Mouse (Mus musculus) midbrain, postnatal 0 days (tissue): ENCODE measurements at regions not wholly inside any gene's neighbourhood (a gene's known extent, or its start where the extent isn't known, plus 50 kb on each side); places are given as distances from the start of the nearest gene placed in this dataset.

Experiments
- ATAC-seq: fragments of 200-750 bp; cut with Nextera tagmentation; 2 replicates; pipeline ENCODE4 v1.8.0; 2017; ENCODE audit warnings: moderate number of reproducible peaks, mild to moderate bottlenecking, moderate TSS enrichment, moderate library complexity; ENCODE audit not compliant: low FRiP score
- DNase-seq: peaks from one replicate; pipeline ENCODE4 v3.0.0-alpha.2; 2015; ENCODE audit warnings: low spot score
- H3K27ac ChIP-seq: fragments of 300-500 bp; sonication (generic); 2 replicates; pipeline ENCODE4 v1.5.1; 2014; ENCODE audit warnings: low read depth, mild to moderate bottlenecking, low read length, mixed read lengths
- H3K27me3 ChIP-seq: fragments of 300-500 bp; sonication (generic); 2 replicates; pipeline ENCODE4 v1.6.1; 2014; ENCODE audit warnings: low read length, control low read depth, mixed read lengths; ENCODE audit not compliant: insufficient read depth
- H3K36me3 ChIP-seq: fragments of 300-500 bp; sonication (generic); 2 replicates; pipeline ENCODE4 v1.6.1; 2014; ENCODE audit warnings: low read length, control low read depth, mixed read lengths; ENCODE audit not compliant: insufficient read depth
- H3K4me1 ChIP-seq: fragments of 300-500 bp; sonication (generic); 2 replicates; pipeline ENCODE4 v1.6.1; 2014; ENCODE audit warnings: mild to moderate bottlenecking, control low read depth, antibody characterized with exemption, low read length, mixed read lengths; ENCODE audit not compliant: insufficient read depth
- H3K4me2 ChIP-seq: fragments of 300-500 bp; sonication (generic); 2 replicates; pipeline ENCODE4 v1.6.1; 2014; ENCODE audit warnings: low read depth, mild to moderate bottlenecking, low read length, mixed read lengths; ENCODE audit not compliant: poor library complexity, severe bottlenecking
- H3K4me3 ChIP-seq: fragments of 300-500 bp; sonication (generic); 2 replicates; pipeline ENCODE4 v1.5.1; 2014; ENCODE audit warnings: low read depth, mild to moderate bottlenecking, low read length, moderate library complexity
- H3K9ac ChIP-seq: fragments of 300-500 bp; sonication (generic); replicated peaks from 2 replicates; pipeline ENCODE4 v1.6.1; 2014; ENCODE audit warnings: mild to moderate bottlenecking, low read length, moderate library complexity, mixed read lengths; ENCODE audit not compliant: poor library complexity, severe bottlenecking
- H3K9me3 ChIP-seq: fragments of 300-500 bp; sonication (generic); 2 replicates; pipeline ENCODE4 v1.6.1; 2016; ENCODE audit warnings: low read length, control low read depth
- CTCF ChIP-seq: IDR thresholded peaks from 2 replicates; pipeline ENCODE4 v1.5.1; 2016; ENCODE audit warnings: antibody characterized with exemption, mild to moderate bottlenecking
- WGBS: fragments of 180-500 bp; shearing (Covaris S2); extraction: QIAGEN DNeasy Blood & Tissue Kit; methylation state at CpG from one replicate; pipeline ENCODE4 v1.1.7; 2014; 5-methylcytosine and 5-hydroxymethylcytosine counted together

DNA sequence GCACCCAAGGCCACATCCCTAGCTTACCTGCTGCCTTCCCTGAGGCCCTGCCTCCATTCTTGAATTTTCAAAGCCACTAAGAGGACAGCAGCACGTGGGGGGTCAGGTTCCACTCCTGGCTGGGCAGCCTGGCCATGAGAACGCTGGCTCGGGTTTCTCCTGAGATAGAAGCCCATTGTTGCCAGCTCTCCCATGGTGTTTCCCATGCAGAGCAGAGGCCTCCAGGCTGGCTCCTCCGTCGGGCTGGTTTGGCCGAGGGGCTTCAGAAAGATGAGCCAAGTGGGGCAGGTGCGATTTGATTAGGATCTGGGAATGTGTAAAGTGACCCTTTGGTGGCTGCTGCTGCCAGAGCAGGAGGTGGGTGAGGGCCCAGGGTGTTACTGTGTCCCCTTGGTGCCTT, 87.8 kb upstream of the Otos start:
- H3K4me2 ChIP-seq = no peak overlapping the region
- H3K27me3 ChIP-seq = no peaks in the 10 kb centered on the region
- H3K9ac ChIP-seq = no peak overlapping the region
- ATAC-seq (no peak), DNase-seq (no peak)
- WGBS = 56% methylated on average over 7 of the region's 7 CpGs
- no peaks in the 10 kb centered on the region for H3K9me3 ChIP-seq
- no peak overlapping the region for H3K4me3 ChIP-seq
- H3K36me3 ChIP-seq = no peaks in the 10 kb centered on the region
- H3K27ac ChIP-seq = no peak overlapping the region
- peaks cover 12% of the 10 kb centered on the region for H3K4me1 ChIP-seq
- TF ChIP-seq CTCF = no peak

DNA sequence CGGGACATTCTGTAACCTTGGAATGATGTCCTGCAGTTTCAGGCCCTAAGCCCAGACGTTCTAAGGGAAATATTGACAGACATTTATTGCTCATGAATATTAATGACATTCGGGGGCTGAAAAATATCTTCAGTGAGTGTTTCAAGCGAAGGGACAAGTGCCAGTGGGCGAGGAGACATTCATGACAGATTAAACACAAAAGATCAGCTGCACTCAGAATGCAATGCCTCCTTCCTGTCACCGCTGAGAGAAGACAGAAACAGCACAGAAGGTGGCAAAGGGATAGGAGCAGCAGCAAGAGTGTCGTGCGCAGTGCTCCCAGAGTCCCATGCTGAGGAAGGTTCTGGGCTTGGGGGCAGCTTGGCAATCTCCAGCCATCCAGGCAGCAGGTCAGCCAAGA, 85.1 kb upstream of the Otos start:
- DNase-seq (peak; percentile 61), ATAC-seq (no peak)
- no peaks in the 10 kb centered on the region for H3K27me3 ChIP-seq
- H3K9me3 ChIP-seq = no peaks in the 10 kb centered on the region
- no peak overlapping the region for H3K4me3 ChIP-seq
- no peak overlapping the region for H3K9ac ChIP-seq
- WGBS = 31% methylated on average over 8 of the region's 8 CpGs
- H3K4me2 ChIP-seq = no peak overlapping the region
- H3K36me3 ChIP-seq = no peaks in the 10 kb centered on the region
- H3K4me1 ChIP-seq = peaks cover 12% of the 10 kb centered on the region
- H3K27ac ChIP-seq = no peak overlapping the region
- TF ChIP-seq CTCF = no peak

DNA sequence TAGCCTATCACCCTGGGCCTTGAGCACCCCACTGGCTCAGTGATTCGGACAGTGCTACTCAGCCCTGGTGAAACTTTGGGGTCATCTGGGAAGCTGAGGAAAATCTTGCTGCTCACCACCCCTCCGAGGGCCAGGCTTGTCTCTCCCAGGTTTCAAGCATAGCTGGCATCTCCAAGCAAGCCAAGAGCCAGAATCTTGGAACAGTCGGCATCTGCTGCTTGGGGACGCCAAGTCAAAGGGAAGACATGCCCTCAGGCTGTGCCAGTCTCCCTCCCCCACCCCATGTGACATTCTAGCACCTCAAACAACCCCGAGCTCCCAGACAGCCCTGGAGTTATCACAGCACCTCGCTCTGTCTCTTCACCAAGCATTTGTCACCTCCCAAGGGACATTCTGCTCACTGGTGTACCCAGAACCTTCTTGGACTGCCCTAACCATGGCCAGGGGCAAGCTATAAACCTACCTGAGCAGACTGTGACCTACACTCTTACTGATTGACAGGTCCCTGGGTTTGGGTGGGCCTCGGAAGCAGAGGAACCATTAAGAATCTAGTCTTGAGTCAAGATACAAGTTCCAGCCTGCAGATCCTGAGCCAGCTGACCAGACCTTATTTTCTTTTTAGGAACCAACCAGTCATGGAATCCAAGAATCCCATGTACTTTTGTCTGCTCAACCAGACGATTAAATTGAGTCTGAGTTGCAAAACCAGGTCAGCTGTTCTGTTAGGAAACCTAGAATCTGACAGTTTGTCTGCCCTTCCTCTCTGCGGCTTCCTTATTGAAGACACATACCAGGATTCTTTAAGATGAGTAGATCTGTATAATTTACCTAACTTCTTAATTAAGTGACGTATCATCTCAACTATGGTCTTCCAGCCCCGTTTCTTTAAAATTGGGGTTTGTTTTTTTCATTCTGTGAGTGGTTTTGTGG, 83.0 kb upstream of the Otos start:
- H3K27me3 ChIP-seq = no peaks in the 10 kb centered on the region
- no peak overlapping the region for H3K4me3 ChIP-seq
- no peak overlapping the region for H3K9ac ChIP-seq
- no peaks in the 10 kb centered on the region for H3K36me3 ChIP-seq
- no peak for DNase-seq
- peaks cover 4% of the 10 kb centered on the region; the same call in 1 of the 2 replicates for H3K4me1 ChIP-seq
- TF ChIP-seq CTCF = no peak
- ATAC-seq = no peak
- H3K9me3 ChIP-seq = no peaks in the 10 kb centered on the region
- H3K27ac ChIP-seq = no peak overlapping the region
- no peak overlapping the region for H3K4me2 ChIP-seq
- WGBS = 86% methylated on average over 11 of the region's 11 CpGs

DNA sequence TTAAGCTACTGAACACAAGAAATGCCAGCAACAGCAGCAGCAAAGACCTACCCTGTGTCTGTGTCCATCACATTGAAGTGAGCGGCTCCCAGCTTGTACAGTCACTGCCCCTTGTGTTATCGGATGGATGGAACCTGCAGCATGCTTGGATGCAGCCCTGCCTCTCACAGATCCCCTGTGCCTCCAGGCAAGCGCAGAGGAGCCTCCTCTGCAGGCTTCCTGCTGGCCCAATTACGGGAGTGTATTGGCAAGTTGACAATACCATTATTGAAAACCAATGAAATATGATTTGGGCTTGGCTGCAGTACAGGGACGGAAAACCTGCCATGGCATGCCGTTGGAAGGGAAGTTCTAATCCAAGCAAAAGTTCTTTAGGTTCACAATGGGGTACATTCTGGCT, 81.9 kb upstream of the Otos start:
- Histone ChIP-seq H3K9ac (no peak overlapping the region), H3K4me2 (no peak overlapping the region), H3K27ac (no peak overlapping the region), H3K36me3 (no peaks in the 10 kb centered on the region), H3K27me3 (no peaks in the 10 kb centered on the region), H3K4me1 (peaks cover 4% of the 10 kb centered on the region; the same call in 1 of the 2 replicates), H3K4me3 (no peak overlapping the region), H3K9me3 (no peaks in the 10 kb centered on the region)
- no peak for TF ChIP-seq CTCF
- 65% methylated on average over 6 of the region's 6 CpGs for WGBS
- ATAC-seq = no peak
- peak; percentile 63 for DNase-seq

DNA sequence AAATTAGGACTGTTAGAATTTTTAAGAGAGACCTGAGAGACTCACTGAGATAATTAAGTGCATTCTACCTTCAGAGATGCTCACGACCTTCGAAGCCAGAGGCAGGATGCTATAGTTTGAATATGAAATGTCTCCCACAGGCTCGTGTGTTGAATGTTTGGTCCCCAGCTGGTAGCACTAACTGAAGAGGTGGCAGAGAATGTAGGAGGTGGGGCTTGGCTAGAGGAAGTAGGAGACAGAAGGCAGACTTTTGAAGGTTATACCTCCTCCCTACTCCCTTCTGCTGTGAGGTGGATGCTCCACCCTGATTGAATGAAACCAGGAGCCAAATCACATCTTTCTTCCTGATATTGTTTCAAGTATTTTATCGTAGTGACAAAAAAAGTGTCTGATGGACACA, 79.3 kb upstream of the Otos start:
- no peak for DNase-seq
- WGBS = 67% methylated on average over 4 of the region's 4 CpGs
- H3K9ac ChIP-seq = no peak overlapping the region

DNA sequence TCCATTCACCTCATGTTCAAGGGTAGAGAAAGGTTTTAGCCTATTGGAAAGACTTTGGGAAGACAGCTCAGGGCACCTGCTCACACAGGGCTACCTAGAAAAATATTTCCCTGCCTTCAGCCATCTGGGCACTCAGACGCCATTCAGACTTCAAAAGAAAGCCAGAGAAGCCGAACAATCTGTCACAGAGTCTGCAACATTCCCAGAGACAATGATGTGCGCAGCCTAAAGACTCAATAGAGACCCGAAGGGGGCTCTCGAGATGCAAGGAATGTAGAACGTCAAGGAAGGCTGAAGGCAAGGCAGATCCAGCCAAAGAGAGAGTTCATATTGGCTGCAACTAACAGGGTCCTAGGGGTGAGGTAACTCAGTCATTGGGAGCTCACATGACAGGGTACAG, 78.7 kb upstream of the Otos start:
- Histone ChIP-seq H3K4me3 (no peak overlapping the region), H3K36me3 (no peaks in the 10 kb centered on the region), H3K9me3 (no peaks in the 10 kb centered on the region), H3K9ac (no peak overlapping the region), H3K27ac (no peak overlapping the region), H3K4me1 (no peaks in the 10 kb centered on the region), H3K27me3 (no peaks in the 10 kb centered on the region), H3K4me2 (no peak overlapping the region)
- ATAC-seq = no peak
- WGBS = 44% methylated on average over 6 of the region's 6 CpGs
- no peak for TF ChIP-seq CTCF
- DNase-seq = no peak

More for the DNA sequence above, 79.3 kb upstream of the Otos start:
- no peak overlapping the region for H3K4me2 ChIP-seq
- ATAC-seq = no peak
- no peaks in the 10 kb centered on the region for H3K36me3 ChIP-seq
- H3K9me3 ChIP-seq = no peaks in the 10 kb centered on the region
- TF ChIP-seq CTCF = no peak
- H3K27ac ChIP-seq = no peak overlapping the region
- H3K4me1 ChIP-seq = no peaks in the 10 kb centered on the region
- H3K4me3 ChIP-seq = no peak overlapping the region
- H3K27me3 ChIP-seq = no peaks in the 10 kb centered on the region
